Mouse (Mus musculus) right cerebral cortex, postnatal 25 days (tissue): ENCODE data around the gene Ptpn11.

Source experiments
- DNase-seq: peaks from one replicate; pipeline ENCODE4 v3.0.0; 2022

Gene Ptpn11

GRCm38 (mm10) chr5:121172835-121173234 lies 18.4 kb downstream of the Ptpn11 start:
- DNase-seq, result no peak

GRCm38 (mm10) chr5:121169588-121169987 lies 21.6 kb downstream of the Ptpn11 start:
- DNase-seq, result no peak

- no peak for DNase-seq
These were observed 24.3 kb downstream of the Ptpn11 start for GRCm38 (mm10) chr5:121166884-121167283.

- no peak for DNase-seq
These were observed 28.3 kb downstream of the Ptpn11 start for GRCm38 (mm10) chr5:121162923-121163322.

GRCm38 (mm10) chr5:121162285-121162684 lies 28.9 kb downstream of the Ptpn11 start:
- no peak for DNase-seq

- no peak for DNase-seq
These were observed 32.2 kb downstream of the Ptpn11 start for GRCm38 (mm10) chr5:121158966-121159365.

GRCm38 (mm10) chr5:121157489-121157888 lies 33.7 kb downstream of the Ptpn11 start:
- DNase-seq, result no peak

GRCm38 (mm10) chr5:121157017-121157416 lies 34.2 kb downstream of the Ptpn11 start:
- DNase-seq, result no peak

GRCm38 (mm10) chr5:121156121-121156520 lies 35.1 kb downstream of the Ptpn11 start:
- DNase-seq, result no peak

GRCm38 (mm10) chr5:121150684-121151083 lies 40.5 kb downstream of the Ptpn11 start:
- DNase-seq, result no peak

GRCm38 (mm10) chr5:121149246-121149645 lies 42.0 kb downstream of the Ptpn11 start:
- no peak for DNase-seq

- DNase-seq, result no peak
These were observed 44.9 kb downstream of the Ptpn11 start for GRCm38 (mm10) chr5:121146275-121146674.

GRCm38 (mm10) chr5:121145609-121146008 lies 45.6 kb downstream of the Ptpn11 start:
- no peak for DNase-seq

- DNase-seq, result no peak
These were observed 46.6 kb downstream of the Ptpn11 start for GRCm38 (mm10) chr5:121144441-121145238.

GRCm38 (mm10) chr5:121142431-121143119 lies 48.6 kb downstream of the Ptpn11 start:
- no peak for DNase-seq

- DNase-seq, result no peak
These were observed 50.9 kb downstream of the Ptpn11 start for GRCm38 (mm10) chr5:121140276-121140675.

- no peak for DNase-seq
These were observed 54.1 kb downstream of the Ptpn11 start for GRCm38 (mm10) chr5:121137125-121137524.

GRCm38 (mm10) chr5:121131801-121132200 lies 59.4 kb downstream of the Ptpn11 start:
- no peak for DNase-seq

- DNase-seq, result no peak
These were observed 61.9 kb downstream of the Ptpn11 start for GRCm38 (mm10) chr5:121129254-121129653.

- DNase-seq, result no peak
These were observed 65.1 kb downstream of the Ptpn11 start for GRCm38 (mm10) chr5:121126051-121126450.

- no peak for DNase-seq
These were observed 65.6 kb downstream of the Ptpn11 start for GRCm38 (mm10) chr5:121125563-121125962.

- no peak for DNase-seq
These were observed 66.7 kb downstream of the Ptpn11 start for GRCm38 (mm10) chr5:121124208-121125185.

GRCm38 (mm10) chr5:121123399-121123798 lies 67.8 kb downstream of the Ptpn11 start:
- no peak for DNase-seq
